Mouse (Mus musculus) stomach, postnatal 0 days (tissue): Measurements from ENCODE around the gene Map3k20.

ENCODE experiments used
- CTCF ChIP-seq: IDR thresholded peaks from 2 replicates; pipeline ENCODE4 v1.5.1; 2016; ENCODE audit warnings: antibody characterized with exemption, low read depth, mild to moderate bottlenecking, moderate library complexity
- EP300 ChIP-seq: optimal IDR thresholded peaks from 2 replicates; pipeline ENCODE3; 2016; ENCODE audit warnings: antibody characterized with exemption

DNA sequence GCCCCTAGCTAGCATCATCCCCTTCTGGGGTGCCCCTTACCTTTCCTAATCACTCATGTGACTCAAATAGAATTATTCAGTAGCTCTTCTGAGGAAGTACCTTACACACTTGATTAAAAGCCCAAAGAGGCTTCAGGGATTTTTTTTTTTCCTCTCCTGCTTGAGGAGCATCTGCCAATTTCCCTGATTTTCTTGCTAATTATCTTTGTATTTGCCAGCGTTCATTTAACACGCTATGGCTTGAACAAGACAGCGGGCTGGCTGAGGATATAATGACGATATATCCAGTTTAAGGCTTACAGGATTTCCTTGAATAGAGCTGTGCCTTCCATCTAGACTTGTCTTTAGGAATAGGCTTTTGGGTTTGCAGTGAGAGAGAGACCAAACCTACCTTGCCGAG lies 91.5 kb downstream of the Map3k20 start:
- TF ChIP-seq CTCF (no peak), EP300 (no peak)
